Mouse (Mus musculus): Measurements from ENCODE around the gene Mroh2a.

GRCm38 (mm10) chr1:88233421-88234247, 6.8 kb downstream of the Mroh2a start:
- TF ChIP-seq POLR2A (IDR thresholded peaks at IDR 0.05; ENCODE audit: extremely low read depth, insufficient read depth, low read length) (no peak), CTCF (IDR thresholded peaks at IDR 0.05; ENCODE audit: low read depth, low read length) (no peak)

Data from liver, adult 2 months (tissue).